Mouse (Mus musculus): ENCODE data around the gene Hjurp. TPM values are rescaled to one million over a fixed set of nuclear protein-coding genes. Genes with fewer than 3 reads are reported as not detected.
"Not testable (repeated sequence)": the region's sequence is repeated elsewhere in the genome, so short reads cannot be mapped to it uniquely, and the experiment has no call there.

Hjurp gene
- polyA plus RNA-seq, 1 experiment from 2014 or later = 77.9 TPM

DNA sequence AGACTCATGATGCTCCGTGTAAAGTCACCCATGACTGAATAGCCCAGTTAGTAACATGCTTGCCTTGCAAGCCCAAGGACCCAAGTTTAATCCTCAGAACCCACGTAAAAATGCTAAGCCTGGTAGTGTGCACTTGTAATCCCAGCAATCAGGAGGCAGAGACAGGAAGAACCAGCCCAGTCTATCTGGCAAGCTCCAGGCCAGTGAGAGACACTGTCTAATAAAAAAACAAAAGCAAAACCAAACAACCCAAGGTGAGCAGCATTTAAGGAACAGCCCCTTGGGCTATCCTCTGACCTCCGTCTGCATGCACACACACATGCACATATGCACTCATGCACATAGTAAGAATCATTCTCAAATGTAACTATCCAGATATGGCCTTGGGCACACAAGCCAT, 47.9 kb downstream of the Hjurp start:
- no peaks in the 10 kb centered on the region for H3K36me3 ChIP-seq
- H3K4me1 ChIP-seq (replicated peaks) = no peaks in the 10 kb centered on the region
- H3K4me3 ChIP-seq = no peak overlapping the region
- H3K4me2 ChIP-seq = no peak overlapping the region
- H3K9ac ChIP-seq = no peak overlapping the region
- H3K27me3 ChIP-seq = no peaks in the 10 kb centered on the region
- H3K9me3 ChIP-seq = peaks cover 93% of the 10 kb centered on the region
- 83% methylated on average over 3 of the region's 3 CpGs for WGBS
- ATAC-seq (ENCODE audit: low FRiP score, low read depth) = no peak
- no peak overlapping the region for H3K27ac ChIP-seq (replicated peaks)

DNA sequence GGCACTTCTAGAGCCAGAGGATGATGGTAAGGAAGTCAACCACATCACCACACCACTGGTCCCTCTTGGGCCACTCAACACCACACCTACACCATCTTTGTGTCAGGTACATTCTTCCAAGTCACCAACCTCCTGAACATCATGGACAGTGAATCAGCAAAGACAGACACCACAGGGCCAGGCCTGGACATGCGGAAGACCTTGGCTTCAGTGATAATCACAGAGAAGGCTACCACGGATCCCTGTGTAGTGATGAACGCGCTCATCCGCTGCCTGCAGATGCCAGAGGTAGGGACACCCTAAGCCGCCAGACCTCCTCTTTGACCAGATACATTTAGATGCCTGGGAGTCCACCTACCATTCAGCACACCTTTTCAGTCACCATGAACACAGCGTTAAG, 49.3 kb downstream of the Hjurp start:
- H3K27ac ChIP-seq (replicated peaks) = no peak overlapping the region
- no peak overlapping the region for H3K9ac ChIP-seq
- no peak overlapping the region for H3K4me2 ChIP-seq
- H3K4me1 ChIP-seq (replicated peaks) = no peaks in the 10 kb centered on the region
- H3K27me3 ChIP-seq = no peaks in the 10 kb centered on the region
- no peak overlapping the region for H3K4me3 ChIP-seq
- no peak for ATAC-seq (ENCODE audit: low FRiP score, low read depth)
- 72% methylated on average over 7 of the region's 7 CpGs for WGBS
- peaks cover 79% of the 10 kb centered on the region for H3K9me3 ChIP-seq
- no peaks in the 10 kb centered on the region for H3K36me3 ChIP-seq

DNA sequence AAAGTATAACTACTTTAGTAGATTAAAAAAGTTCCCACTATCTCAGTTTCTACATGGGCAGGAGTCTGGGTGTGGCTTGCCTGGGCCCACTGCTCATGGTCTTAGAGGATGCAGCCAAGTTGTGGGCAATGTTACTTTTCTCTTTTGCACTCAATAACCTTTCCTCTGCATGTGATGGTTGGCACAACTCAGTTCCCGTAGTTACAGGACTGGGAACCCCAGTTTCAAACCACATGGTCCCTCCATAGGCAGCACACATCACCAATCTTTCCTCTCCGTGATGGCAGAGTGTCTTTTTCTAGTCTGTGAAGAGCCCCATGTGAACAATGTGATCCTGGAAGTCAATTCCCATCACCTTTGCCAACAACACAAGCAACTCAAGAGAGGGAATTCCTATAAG, 50.0 kb downstream of the Hjurp start:
- no peaks in the 10 kb centered on the region for H3K27me3 ChIP-seq
- H3K36me3 ChIP-seq = no peaks in the 10 kb centered on the region
- H3K9me3 ChIP-seq = peaks cover 73% of the 10 kb centered on the region
- 60% methylated on average over 2 of the region's 2 CpGs for WGBS
- no peak for ATAC-seq (ENCODE audit: low FRiP score, low read depth)
- no peak overlapping the region for H3K27ac ChIP-seq (replicated peaks)
- no peaks in the 10 kb centered on the region for H3K4me1 ChIP-seq (replicated peaks)
- no peak overlapping the region for H3K9ac ChIP-seq
- no peak overlapping the region for H3K4me2 ChIP-seq
- no peak overlapping the region for H3K4me3 ChIP-seq

DNA sequence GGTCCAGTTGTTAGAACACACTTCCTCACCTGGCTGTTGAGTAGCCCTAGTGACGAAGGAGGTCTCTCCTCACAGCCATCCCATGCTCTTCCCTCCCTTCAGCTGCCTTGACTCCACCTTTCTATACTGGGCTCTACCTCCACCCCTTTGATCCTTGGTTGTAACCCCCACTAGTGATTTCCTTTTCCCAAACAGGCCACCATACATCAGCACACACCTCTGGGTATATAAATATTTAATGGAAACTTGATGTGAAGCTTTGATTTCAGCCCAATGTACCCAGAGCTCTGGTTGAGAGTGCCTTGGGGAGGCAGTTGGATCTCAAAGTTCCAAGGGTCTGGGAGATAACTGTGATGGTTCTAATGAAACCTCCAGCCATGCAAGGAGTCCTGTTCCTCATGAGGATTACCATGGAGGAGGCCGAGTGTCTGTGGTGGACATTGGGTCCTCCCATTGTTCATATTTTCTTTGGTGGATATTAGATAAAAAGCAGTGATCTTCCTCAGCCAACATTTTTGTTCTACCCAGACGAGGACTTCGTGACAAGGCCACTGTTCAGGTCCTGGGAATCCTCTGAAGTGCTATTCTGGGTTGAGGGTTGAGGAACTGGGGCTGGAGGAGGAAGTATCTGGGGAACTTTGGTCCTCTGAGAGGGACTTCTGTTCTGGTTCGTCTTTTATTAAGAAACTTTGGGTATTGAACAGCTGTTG, 50.6 kb downstream of the Hjurp start, which contains the start of gene Mroh2a:
Gene Mroh2a, plus strand, starts transcription at position 317 of the 710 bp plus-strand sequence.
- H3K27ac ChIP-seq (replicated peaks) = no peak within 1 kb of the TSS
- no peaks in the 10 kb centered on the region for H3K4me1 ChIP-seq (replicated peaks)
- H3K9ac ChIP-seq = no peak within 1 kb of the TSS
- H3K36me3 ChIP-seq = no peaks in the 10 kb centered on the region
- no peaks in the 10 kb centered on the region for H3K27me3 ChIP-seq
- H3K4me2 ChIP-seq = no peak within 1 kb of the TSS
- ATAC-seq (ENCODE audit: low FRiP score, low read depth) = no peak
- WGBS = 54% methylated on average over 5 of the region's 5 CpGs
- H3K4me3 ChIP-seq = no peak within 1 kb of the TSS
- peaks cover 71% of the 10 kb centered on the region for H3K9me3 ChIP-seq

DNA sequence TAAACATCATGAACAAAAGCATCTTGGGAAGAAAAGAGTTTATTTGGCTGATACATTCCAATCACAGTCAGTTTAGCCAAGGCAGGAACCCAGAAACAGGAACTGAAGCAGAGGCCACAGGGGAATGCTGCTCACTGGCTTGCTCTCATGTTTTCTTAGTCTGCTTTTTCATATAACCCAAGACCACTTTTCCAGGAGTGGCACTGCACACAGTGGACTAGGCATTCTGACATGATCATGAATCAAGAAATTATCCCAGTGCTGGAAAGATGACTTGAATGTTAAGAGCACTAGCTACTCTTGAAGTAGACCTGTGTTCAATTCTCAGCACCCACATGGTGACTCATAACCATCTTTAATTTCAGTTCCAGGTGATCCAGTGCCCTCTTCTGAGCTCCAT, 51.7 kb downstream of the Hjurp start:
- no peaks in the 10 kb centered on the region for H3K27me3 ChIP-seq
- H3K4me2 ChIP-seq = no peak overlapping the region
- H3K36me3 ChIP-seq = no peaks in the 10 kb centered on the region
- no peak overlapping the region for H3K9ac ChIP-seq
- no peak overlapping the region for H3K27ac ChIP-seq (replicated peaks)
- H3K4me3 ChIP-seq = no peak overlapping the region
- peaks cover 60% of the 10 kb centered on the region for H3K9me3 ChIP-seq
- ATAC-seq (ENCODE audit: low FRiP score, low read depth) = no peak
- H3K4me1 ChIP-seq (replicated peaks) = no peaks in the 10 kb centered on the region

DNA sequence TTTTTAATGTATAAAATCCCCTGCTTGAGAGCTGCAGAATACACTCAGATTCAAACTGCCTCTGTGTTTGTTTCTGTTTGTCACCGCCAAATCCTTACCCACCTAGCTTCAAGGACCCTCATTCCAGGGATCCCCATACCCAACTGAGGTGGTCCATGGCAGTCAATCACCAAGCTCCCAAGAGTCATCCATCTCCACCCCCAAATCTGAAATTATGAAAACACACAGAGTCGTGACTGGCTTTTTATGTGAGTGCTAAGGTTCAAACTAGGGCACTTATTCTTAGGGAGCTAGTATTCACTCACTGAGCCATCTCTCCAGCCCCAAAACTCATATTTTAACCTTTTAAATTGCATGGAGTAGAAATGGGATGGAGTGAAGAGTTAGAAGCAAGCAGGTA, 52.1 kb downstream of the Hjurp start:
- not testable (repeated sequence) for H3K27me3 ChIP-seq; H3K36me3 ChIP-seq; H3K9ac ChIP-seq; ATAC-seq (ENCODE audit: low FRiP score, low read depth); H3K4me3 ChIP-seq; H3K4me2 ChIP-seq; H3K4me1 ChIP-seq (replicated peaks); H3K27ac ChIP-seq (replicated peaks)
- 39% methylated on average over 2 of the region's 2 CpGs for WGBS
- peaks cover 56% of the 10 kb centered on the region for H3K9me3 ChIP-seq

DNA sequence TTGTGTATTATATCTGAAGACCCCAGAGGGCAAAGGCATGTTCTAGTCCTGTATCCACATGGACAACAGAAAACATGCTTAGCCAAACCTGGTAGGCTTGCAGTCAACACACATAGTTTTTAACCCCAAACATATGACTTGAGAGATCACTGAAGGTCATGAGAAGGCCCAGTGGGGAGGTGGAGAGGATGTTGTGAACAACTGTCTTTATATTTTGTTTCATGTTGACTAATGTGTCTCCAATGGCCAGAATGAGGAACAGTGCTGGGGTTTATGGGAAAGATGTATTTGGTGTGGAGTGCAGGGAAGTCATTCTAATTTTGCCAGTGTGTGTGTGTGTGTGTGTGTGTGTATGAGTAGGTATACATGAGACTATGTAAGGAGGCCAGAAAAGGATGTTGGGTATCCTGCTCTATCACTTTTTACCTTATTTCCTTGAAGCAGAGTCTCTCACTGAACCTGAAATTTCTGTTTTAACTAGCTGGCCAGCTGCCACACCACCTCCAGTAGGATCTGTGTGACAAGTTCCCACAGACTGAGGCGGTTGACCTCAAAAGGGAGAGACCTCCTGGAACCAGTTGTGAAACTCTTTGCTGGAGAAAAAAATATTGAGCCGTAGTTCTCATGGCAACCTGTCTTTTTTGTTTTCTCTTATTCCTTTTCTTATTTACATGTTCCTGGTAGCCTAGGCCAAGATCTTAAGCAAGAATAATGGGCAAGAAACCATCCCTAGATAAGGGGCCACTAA, 53.2 kb downstream of the Hjurp start:
- 74% methylated on average over 2 of the region's 2 CpGs for WGBS

DNA sequence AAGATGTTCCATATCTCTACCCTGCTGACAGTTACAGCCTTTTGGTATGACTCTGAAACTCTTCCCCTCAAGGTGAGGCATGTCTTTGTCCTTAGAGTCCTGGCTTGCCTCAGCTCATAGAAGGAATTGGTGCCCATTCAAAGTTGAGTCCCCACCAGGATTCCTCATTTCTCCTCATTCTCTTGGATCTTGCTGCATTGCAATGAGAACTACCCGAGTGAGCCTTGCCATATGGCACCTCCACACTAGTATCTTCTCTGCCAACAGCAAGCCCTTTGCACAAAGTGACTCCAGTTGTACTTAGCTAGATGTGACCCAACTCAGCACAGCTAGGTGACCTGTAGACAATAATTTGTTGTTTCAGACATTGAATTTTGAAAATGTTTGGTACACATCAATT, 53.8 kb downstream of the Hjurp start:
- H3K27me3 ChIP-seq = no peaks in the 10 kb centered on the region
- no peaks in the 10 kb centered on the region for H3K36me3 ChIP-seq
- no peak overlapping the region for H3K4me3 ChIP-seq
- no peak overlapping the region for H3K9ac ChIP-seq
- H3K4me2 ChIP-seq = no peak overlapping the region
- no peaks in the 10 kb centered on the region for H3K4me1 ChIP-seq (replicated peaks)
- 60% methylated on average over 1 of the region's 1 CpGs for WGBS
- H3K9me3 ChIP-seq = peaks cover 39% of the 10 kb centered on the region
- no peak overlapping the region for H3K27ac ChIP-seq (replicated peaks)
- ATAC-seq (ENCODE audit: low FRiP score, low read depth) = no peak

More for the DNA sequence above, 53.2 kb downstream of the Hjurp start:
- no peak overlapping the region for H3K9ac ChIP-seq
- no peak for ATAC-seq (ENCODE audit: low FRiP score, low read depth)
- H3K36me3 ChIP-seq = no peaks in the 10 kb centered on the region
- no peak overlapping the region for H3K27ac ChIP-seq (replicated peaks)
- H3K4me3 ChIP-seq = no peak overlapping the region
- H3K4me1 ChIP-seq (replicated peaks) = no peaks in the 10 kb centered on the region
- peaks cover 45% of the 10 kb centered on the region for H3K9me3 ChIP-seq
- H3K27me3 ChIP-seq = no peaks in the 10 kb centered on the region
- H3K4me2 ChIP-seq = no peak overlapping the region

DNA sequence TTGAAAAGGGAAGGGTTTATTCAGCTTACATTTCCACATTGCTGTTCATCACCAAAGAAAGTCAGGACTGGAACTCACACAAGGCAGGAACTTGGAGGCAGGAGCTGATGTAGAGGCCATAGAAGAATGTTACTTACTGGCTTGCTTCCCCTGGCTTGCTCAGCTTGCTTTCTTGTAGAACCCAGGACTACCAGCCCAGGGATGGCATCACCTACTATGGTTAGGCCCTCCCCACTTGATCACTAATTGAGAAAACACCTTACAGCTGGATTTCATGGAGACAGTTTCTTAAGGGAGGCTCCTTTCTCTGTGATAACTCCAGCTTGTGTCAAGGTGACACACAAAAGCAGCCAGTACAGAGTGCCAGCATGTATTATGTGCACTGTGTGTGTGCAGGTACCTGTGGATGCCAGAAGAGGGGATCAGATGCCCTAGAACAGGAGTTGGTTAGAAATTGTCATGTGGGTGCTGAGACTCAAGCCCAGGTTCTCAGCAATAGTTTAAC, 54.4 kb downstream of the Hjurp start:
- H3K27me3 ChIP-seq; H3K4me1 ChIP-seq (replicated peaks); H3K4me2 ChIP-seq; H3K4me3 ChIP-seq; H3K27ac ChIP-seq (replicated peaks); H3K9ac ChIP-seq; H3K36me3 ChIP-seq; ATAC-seq (ENCODE audit: low FRiP score, low read depth): not testable (repeated sequence)
- peaks cover 33% of the 10 kb centered on the region for H3K9me3 ChIP-seq

DNA sequence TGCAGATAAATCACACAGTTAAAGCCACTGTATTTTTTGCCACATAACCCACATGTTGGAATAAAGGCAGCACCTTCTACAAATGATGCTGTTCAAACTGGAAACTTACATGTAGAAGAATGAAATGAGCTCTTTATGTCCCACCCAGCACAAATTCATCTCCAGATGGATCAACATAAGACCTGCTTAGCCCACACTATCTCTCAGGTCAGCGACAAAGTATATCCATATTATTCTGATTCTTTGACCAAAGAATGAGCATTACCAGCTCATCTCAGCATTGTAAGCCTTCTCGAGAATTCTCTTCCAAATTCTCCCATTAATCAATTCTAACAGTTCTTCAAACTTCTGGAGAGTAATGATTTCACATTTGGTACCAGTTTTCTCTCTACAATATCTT, 55.2 kb downstream of the Hjurp start:
- Histone ChIP-seq H3K36me3 (no peaks in the 10 kb centered on the region), H3K9ac (no peak overlapping the region), H3K4me3 (no peak overlapping the region), H3K4me1 (replicated peaks) (no peaks in the 10 kb centered on the region), H3K27me3 (no peaks in the 10 kb centered on the region), H3K27ac (replicated peaks) (no peak overlapping the region), H3K4me2 (no peak overlapping the region), H3K9me3 (peaks cover 30% of the 10 kb centered on the region)
- ATAC-seq (ENCODE audit: low FRiP score, low read depth) = no peak
- 56% methylated on average over 2 of the region's 2 CpGs for WGBS

DNA sequence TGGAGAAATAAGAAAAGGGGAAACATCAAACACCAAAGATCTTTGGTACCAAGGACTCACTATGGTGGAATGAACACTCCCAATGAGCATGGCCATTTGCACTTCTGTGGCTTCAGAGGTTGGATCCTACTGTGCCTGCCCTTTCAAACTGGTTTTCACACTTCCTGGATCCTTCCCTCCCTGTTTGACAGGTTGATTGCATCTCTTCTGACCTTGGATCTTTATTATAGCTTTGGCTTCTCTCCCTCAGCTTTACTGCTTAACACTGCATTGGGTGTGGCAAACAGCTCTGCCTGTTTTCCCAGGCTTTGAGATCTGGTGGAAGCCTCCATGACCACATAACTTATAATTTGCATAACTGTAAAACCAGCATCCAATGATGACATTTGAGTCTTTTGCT, 57.1 kb downstream of the Hjurp start:
- ATAC-seq (ENCODE audit: low FRiP score, low read depth) = no peak
- H3K27me3 ChIP-seq = no peaks in the 10 kb centered on the region
- H3K36me3 ChIP-seq = no peaks in the 10 kb centered on the region
- H3K9ac ChIP-seq = no peak overlapping the region
- H3K9me3 ChIP-seq = peaks cover 28% of the 10 kb centered on the region
- H3K4me2 ChIP-seq = no peak overlapping the region
- H3K4me3 ChIP-seq = no peak overlapping the region
- no peaks in the 10 kb centered on the region for H3K4me1 ChIP-seq (replicated peaks)
- no peak overlapping the region for H3K27ac ChIP-seq (replicated peaks)

DNA sequence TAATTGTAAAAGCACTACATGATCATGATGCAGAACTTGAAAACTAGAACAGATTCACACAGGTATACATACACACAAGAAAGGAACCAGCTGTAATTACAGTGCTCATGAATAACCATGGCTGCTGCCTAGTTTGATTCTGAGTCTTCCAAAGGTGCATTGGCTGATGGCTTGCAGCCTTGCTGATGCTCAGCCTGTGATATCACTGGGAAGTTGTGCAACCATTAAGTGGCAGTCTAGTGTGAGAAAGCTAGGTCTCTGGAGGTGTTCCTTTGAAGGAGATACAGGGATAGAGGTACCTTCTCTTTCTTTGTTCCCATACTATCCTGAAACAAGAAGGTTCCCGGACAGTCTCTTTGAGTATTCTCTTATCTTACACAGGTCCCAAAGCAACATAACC, 58.4 kb downstream of the Hjurp start:
- peaks cover 38% of the 10 kb centered on the region for H3K9me3 ChIP-seq
- no peak overlapping the region for H3K4me2 ChIP-seq
- no peaks in the 10 kb centered on the region for H3K4me1 ChIP-seq (replicated peaks)
- no peak overlapping the region for H3K27ac ChIP-seq (replicated peaks)
- 21% methylated on average over 1 of the region's 1 CpGs for WGBS
- ATAC-seq (ENCODE audit: low FRiP score, low read depth) = no peak
- no peak overlapping the region for H3K9ac ChIP-seq
- no peaks in the 10 kb centered on the region for H3K27me3 ChIP-seq
- H3K36me3 ChIP-seq = no peaks in the 10 kb centered on the region
- no peak overlapping the region for H3K4me3 ChIP-seq

Data from hindbrain, embryonic 15.5 days (tissue).